Mouse (Mus musculus): ENCODE data around the gene Uba1.
A peak's percentile ranks its signal among the peaks of the same experiment; 100 is the strongest.

Uba1 gene

DNA sequence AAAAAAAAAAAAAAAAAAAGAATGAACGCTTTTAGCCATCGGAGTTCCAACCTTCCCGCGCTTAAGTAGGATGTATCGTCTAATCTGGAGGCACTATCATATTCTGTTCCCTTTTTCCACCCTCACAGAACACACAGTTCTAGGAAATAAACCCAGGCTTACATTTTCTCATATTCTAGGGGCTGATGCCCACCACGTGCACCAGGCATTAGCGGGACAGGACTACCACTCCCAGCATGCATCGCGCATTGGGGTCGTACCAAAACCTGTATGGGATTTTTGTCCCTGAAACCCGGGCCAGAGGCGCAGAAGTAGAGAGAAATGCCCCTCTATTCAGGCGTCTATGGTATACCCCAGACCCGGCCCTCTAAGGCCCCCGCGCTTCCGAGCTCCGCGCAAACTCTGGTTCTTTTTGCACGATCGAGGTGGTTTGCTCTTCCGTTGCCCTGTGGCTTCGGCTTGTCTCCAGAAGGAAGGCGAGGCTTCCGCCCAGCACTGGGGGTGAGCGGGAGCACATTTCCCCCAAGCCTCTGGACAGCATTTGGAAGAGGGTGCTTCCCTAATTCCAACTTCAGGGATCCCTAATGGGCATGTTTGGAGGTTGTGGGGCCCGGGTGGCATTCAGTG, at the start of gene Uba1:
TSS of gene Uba1 (plus strand) at position 301 of the 627 bp plus-strand sequence.
- DNase-seq, result peak; percentile 83 to 84

DNA sequence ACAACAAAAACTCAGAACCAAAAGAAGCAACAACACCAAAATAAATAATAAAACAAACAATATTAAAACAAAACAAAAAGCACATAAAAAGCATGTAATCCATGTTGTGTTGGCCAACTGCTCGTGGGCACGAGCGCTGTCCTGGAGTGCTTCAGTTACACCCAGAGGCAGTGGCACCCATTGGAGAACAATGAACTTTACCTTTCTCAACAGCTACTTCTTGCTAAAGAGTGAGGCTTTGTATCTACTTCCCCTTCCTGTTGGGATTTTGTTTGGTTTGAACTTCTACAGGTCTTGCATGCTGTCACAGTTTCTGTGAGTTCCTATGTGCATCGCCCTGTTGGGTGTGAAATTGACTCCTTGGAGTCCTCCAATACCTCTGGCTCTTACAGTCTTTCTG, 49.6 kb upstream of the Uba1 start:
- DNase-seq, result no peak

DNA sequence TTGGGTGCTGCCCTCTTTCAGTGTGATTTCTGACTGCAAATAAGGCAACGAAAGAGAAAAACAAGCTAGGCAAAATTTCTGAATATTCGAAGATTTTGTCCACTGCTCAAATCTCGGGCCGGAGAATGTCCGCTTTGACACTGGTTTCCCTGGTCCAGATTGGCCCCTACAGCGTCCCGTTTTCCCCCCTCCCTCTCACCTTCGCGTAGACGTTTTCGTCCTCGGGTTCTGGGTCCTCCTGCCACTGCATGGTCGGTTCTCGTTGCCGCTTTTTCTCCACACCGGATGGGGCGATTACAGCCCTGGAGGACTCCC, 41.3 kb upstream of the Uba1 start:
- DNase-seq, result no peak

DNA sequence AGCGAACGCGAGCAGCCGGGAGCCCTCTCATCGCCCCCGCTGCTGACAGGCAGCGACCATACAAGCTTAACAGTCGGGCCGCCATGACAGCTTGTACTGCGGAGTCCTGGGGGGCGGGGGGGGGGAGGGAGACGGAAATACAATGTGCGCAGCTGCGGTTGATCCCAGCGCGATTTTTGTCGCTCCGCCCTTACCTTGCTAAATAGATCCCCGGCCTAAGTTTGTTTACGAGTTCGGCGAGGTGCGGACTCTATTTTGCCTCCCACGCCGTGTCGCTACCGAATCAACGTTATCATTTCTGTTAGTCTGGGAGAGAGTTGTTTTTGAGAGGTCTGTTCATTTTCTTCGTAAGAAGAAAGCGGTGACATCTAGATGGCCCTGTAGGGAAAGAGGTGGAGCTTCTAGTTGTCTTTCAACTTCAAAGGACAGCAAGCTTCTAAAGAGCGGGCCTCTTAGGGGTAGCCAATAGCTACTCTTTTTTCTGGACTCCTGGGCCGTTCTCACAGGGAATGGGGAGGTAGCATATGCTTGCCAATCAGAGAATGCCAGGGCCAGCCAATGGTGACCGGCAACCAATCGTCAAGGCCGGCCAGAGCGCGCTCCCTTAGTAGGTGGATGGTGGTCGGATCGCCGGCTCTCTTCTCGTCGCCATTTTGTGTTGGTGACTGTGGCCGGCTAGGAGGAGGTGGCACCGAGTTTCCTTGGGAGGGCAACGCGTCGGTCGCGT, 40.8 kb upstream of the Uba1 start, which contains the start of the genes Rbm10 and Ndufb11:
TSS of gene Rbm10 (plus strand) at position 328 of the 727 bp plus-strand sequence.
TSS of gene Ndufb11 (minus strand) at position 444 of the 727 bp plus-strand sequence.
- DNase-seq, result peak; percentile 81 to 82

DNA sequence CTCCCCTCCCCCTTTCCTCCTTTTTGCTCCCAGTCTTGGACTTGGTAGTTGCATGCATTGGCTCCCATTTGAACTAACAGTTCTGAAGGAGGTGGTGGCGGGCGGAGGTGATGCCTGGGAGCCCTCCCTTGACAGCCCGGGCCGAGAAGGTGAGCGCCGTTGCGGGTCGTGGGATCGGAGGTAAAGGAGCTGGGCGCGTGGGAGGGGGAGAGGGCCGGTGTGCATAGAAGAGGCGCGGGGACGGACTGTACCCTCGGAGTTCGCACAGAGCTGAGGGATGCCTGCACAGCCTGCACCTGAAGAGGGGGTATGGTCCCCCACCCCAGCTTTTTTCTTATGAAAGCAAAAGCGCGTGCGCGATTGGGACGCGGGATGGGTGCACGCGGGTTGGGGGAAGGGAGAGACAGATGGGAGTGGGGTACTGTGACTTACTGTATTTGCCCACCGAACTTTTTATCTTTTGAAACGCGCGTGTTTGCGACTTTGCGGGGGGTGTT, 40.2 kb upstream of the Uba1 start:
- DNase-seq, result peak; percentile 64 to 70

DNA sequence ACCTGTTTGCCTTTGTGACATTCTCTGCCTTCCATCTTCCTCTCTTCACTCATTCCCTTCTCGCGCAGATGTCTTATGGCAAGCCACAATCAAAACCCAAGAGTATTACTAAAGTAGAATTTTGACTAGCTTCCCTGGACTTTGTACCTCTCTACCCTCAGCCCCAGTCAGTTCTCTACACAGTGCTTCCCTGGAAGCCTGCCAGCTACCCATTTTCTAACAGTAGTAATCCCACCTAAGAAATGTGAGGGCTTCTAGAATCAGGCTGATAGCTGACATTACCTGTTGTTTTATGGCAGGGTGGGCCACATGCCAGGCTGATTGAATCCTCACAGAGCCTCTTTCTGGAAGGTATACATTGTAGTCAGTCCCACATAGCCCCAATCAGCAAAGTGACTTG, 20.0 kb upstream of the Uba1 start:
- no peak for DNase-seq

DNA sequence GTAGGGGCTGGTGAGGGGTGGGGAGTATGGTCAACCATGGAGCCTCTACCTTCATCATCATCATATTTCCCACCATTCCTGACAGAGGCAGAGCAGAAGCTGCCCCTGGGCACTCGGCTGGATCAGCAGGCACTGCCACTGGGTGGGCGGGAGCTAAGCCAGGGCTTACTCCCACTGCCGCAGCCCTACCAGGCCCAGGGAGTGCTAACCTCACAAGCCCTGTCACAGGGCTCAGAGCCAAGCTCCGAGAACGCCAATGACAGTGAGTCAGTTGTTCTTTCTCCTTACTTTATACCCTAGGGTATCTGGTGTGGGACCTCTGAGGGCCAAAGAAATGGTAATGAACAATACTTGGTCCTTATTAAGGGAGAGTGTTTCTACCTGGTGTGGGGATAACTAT, 13.3 kb upstream of the Uba1 start:
- DNase-seq, result no peak

DNA sequence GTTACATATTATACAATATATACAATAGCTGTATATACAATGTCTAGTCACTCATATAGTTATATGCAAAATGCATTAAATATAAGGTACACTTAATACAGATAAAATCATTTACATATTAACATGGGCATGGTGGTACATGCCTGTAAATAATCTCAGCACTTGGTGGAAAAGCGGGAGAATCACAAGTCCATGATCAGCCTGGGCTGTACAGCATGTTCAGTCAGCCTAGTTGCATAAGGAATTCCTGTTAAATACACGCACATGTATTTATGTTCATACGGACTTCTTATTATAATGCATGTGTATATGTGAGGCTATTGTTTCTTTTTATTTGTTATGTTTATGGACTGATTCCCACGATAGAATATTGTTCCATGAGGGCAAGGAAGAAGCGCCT, 533 bp upstream of the Uba1 start:
- DNase-seq, result peak in 1 of 2 experiments; percentile 7

DNA sequence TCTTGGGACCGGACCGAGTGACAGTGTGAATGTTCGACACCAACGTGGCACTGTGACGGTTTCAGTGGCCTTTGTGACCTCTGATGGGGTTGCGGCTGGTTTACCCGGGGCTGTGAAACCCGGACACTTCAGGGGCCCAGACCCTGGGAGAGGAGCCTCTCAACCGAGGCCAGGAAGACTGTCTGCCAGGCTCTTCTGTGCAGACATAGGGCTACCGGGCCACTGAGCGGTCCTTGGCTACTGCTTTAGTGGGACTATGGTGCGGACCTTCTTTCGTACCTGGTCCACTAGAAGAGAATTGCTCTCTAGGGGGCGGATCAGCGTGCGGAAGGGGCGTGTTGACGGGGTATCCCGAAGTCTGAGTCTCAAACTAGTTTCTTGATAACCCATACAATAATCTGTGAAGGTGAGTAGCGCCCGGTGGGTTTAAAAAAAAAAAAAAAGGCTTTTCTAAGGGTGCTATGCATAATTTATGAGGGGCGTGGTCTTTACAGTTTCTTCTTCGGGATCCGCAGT, 823 bp downstream of the Uba1 start:
- peak in 1 of 2 experiments; percentile 11 for DNase-seq

DNA sequence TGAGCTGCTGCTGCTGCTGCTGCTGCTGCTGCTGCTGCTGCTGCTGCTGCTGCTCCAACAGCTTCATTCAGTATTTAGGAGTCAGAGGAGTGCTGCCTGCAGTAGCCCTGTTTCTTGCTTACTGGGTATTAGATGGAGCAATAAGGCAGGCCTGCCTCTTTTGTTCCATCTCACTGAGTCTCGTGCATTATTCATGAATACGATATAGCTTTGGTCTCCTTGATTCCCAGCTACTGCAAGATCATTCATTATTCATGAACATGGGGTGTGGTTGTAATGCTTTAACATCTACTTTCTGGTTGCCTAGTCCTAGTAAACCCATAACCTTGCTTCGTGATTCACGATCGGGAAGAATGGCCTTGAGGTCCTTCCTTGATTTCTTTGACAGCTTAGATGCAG, 4.2 kb downstream of the Uba1 start:
- DNase-seq, result no peak

DNA sequence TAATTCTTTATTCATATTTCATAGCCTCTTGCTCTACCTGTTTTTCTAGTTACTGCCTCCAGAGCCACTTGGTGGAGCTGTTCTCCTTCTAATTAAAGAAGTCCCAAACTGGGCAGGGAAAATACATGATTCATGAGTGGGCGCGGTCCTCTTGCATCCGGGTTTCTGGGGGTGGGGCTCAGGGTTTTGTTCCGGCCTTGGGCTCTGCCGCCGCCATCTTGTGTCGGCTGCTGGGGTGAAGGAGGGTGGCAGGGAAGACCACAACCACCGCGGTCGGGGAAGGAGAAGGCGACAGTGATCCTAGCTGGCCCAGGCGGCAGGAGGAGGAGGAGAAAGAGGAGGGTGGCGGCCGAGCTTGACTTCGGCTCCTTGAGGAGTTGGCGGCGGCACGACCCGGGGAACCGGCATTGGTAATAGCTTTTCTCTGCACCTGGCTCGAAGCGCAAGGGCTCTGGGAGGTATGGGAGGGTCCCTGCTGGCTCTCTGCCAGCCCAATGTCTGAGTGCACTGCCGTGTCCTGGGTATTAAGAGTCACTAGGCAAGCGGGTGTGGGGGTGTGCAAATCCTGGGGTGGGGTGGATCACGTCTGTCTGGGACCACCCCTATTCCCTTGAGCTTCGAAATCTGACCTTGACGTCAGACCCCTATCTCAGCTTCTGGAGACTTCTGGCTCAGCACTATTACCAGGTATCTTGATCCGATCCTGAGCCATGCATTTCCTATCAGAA, 4.8 kb downstream of the Uba1 start:
- peak; percentile 87 for DNase-seq

DNA sequence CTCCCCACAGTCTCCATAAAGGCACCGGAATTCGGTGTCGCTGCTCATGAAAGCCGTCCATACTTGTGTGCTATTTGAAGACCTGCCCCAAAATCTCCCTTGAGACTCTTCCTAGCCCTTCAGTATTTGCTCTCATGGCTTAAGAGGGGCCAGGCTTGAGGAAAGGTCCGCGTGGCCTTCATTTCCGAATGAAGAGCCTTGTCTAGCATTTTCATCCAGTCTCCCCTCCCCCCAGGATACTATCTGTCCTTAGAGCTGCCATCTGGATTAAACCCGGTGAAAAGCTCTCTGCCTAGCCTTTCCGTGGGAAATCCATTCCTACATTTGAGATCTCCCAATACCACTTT, 5.3 kb downstream of the Uba1 start:
- DNase-seq, result peak; percentile 22 to 33

DNA sequence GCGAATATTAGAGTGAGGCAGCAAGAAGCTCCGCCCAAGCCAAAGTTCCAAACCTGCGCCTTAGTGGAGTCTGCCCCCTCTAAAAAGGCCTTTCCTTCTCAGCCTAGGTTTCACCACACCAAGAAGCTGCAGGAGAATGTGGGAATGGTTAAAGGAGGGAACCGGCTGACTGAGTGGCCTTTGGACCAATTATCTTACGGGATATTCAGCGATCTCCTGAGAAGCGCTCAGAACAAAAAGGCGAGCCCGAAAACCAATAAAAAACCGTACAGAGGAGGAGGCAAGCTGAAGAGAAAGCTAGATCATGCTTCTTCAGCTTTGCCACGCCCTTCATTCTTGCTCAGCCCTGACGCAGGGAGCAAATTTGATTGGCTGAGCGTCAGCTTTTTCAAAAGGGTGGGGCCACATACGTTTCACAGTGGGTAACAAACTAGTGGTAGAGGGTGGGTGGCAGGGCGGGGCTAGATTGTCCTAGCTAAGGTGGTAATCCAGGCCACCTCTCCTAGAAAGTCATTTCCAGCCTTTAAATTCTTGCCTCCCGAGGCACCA, 29.5 kb downstream of the Uba1 start, which contains the start of gene Cdk16:
TSS of gene Cdk16 (plus strand) at position 436 of the 549 bp plus-strand sequence.
- peak; percentile 88 to 89 for DNase-seq

DNA sequence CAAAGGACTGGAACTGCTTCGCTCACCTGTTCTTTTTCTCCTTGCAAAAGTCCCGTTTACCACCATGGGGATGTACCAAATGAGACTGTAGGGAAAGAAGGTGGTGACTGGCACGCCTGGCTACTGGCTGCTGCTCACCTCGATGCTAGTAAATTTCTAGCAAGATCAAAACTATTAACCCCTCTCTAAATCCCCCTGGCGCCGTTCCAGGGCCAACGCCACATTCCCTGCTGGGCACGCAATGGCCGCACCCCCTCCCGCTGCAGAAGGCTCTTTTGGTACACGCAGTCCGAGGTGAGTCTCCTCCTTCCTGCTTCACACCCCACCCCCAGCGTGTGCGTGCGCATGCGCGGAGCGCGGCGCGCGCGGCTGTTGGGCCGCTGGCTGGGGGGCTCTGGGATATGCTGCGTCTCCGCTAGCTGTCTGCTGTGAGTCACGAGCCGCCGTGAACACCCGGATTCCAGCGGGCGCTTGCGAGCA, 30.0 kb downstream of the Uba1 start:
- peak; percentile 87 to 89 for DNase-seq

DNA sequence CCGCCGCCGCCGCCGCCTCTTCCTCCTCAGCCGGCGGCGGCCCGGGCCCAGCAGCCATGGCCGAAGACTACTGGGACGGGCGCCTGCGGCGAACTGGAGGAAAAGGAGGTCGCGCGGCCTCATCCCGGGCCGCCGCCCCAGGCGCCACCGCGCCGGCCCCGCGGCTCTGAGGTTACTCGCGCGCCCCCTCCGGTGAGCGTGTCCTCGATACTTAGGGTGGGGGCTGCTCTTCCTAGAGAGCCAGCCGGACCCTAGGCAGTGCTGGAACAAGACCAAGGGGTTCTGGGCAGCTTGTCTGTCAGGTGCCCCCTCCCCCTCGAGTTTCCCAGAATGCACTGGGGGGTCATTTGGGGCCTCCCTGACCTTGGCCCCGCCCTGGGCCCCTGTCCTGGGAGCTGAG, 30.5 kb downstream of the Uba1 start:
- DNase-seq, result peak; percentile 77 to 89

DNA sequence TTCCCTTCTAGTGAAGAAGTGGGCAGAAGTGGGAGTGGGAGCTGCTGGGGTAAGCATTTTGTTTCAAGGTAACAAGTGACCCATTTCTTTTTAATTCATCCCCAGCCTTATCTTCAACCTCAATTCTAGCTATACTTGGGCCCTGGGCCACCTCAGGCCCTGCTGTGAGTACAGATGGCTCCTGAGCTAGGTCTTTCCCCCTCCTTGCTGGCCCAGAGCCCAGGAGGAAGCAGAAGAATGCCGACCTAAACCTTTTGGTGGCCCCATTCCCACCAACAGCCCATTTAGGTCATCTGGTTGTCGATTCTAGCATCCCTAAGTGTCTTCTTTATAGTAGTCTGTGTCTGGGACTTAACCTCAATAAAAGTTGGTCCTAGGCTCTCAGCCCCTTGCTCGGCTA, 33.4 kb downstream of the Uba1 start:
- DNase-seq, result peak; percentile 78 to 81

DNA sequence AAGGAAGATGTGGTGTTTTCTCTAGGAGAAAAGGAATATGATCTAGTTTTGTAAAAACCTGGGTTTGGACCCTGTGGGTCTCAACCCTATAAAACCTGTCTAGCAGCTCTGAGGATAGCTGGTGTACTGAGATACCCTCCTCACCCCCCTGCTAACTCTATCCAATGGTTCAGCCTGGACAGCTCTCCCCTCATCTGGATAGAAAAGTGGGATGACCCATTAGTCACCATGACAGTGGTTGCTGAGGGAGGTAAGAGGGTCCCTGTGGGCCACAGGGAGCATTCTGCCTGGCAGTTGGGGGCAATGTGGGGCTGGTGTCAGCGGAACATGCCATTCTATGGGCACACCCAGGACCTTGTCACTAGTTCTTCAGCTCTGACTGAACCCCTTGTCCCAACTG, 34.5 kb downstream of the Uba1 start:
- no peak for DNase-seq

DNA sequence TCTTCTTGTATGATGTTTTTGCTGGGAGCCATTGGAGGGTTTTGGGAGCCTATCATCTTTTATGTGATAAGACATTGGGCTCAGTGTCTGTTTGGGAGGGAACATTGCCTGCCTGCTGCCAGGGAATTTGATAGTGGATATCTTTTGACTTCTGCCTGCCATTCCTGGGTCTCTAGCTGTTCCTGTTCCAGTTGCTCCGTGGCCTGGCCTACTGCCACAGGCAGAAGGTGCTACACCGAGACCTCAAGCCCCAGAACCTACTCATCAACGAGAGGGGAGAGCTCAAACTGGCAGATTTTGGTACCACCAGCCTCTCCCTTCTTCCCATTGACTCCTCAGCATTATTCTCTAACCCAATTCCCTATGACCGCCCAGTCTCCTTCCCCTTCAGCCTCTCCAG, 37.7 kb downstream of the Uba1 start:
- no peak for DNase-seq

DNA sequence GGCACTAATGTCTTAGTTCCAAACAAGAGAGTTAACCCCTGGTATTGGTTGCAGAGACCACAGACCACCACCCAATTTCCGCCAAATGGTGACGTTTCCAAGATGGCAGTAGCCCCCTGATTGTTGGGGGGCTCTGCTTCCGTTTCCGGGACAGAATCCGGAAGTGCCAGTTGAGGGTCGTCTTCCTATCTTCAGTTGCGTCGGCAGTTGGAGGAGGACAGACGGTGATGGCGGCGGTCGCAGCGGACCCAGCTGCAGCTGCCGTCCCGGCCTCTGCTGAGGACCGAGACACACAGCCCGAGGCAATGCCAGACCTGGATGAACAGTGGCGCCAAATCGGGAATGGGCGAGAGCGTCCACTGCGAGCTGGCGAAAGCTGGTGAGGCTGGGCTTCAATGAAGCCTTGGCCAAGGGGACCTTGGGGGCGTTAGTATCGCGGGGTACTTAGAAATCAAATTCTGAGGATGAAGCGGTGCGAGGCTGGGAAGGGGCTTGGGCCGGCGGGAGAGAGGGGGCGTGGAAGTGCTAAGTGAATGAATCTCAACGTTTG, 45.7 kb downstream of the Uba1 start, which contains the start of gene Usp11:
TSS of gene Usp11 (plus strand) at position 166 of the 550 bp plus-strand sequence.
- peak; percentile 64 for DNase-seq

DNA sequence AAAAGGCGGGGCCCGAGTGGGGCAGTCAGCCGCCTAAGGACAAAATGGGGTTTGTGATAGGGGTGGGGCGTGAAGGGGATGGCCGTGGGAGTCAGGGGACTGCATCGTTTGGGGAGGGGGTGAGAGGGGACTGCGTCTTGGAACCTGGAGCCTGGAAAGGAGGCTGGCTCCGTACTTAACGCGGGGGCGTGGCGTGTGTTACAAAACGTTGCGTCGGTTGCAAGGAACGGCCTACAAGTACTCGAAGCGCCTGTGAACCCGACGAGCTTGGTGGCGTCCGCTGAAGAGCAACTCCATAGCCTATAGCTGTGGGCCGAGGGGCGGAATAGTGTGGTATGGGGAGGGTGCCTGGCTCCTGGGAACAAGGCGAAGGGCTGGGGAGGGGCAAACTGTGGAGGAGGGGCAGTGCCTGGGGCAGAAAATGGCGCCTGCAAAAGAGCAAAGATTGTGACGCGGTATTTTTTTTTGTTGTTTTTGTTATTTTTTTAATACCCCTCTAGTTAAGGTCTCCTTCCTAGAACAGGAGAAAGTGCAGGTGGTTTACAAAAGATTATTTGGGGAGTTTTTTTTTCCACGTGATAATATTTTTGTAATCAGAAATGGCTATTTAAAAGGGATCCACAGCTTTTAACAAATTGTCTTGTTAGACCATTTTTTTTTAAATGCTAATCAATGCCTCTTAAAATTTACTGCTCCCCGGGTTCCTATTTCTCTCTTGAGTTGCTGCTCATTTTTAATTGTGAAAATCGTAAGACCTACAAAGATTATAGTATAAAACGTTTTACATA, 46.4 kb downstream of the Uba1 start:
- peak; percentile 79 to 82 for DNase-seq

DNA sequence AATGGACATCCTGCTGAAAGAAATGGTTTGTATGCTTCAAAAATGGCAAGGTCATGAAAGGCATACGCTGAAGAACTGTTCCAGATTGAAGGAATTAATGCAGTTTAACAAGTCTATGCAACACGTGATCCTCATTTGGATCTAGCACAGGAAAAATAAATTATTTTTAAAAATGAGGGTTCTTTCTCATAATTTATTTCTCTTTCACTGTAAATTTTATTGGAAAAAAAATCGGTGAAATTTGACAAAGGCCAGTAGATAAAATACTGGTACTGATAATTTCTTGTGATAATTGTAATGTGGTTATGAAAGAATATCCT, 46.9 kb downstream of the Uba1 start:
- no peak for DNase-seq

DNA sequence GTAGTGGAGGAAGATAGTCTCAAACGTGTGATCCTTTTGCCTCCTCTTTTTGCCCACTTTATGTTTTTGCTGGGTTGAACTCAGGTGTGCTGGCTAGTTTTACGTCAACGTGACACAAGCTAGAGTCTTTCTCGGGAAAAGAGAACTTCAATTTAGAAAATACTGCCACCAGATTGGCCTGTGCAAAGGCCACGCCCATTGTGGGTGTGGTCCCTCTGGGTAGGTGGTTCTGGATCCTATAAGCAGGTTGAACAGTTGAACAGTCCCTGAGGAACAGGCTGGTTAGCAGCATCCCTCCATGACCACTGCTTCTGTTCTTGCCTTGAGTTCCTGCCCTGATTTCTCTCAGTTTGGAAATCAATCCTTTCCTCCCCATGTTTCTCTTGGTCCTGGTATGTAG, 70.6 kb downstream of the Uba1 start:
- no peak for DNase-seq

Data from cerebellum, postnatal 14 days (tissue).